Mouse (Mus musculus): ENCODE measurements around the gene Klk1b1. TPM values are rescaled to one million over a fixed set of nuclear protein-coding genes. Genes with fewer than 3 reads are reported as not detected.
"Not testable (repeated sequence)": the region's sequence is repeated elsewhere in the genome, so short reads cannot be mapped to it uniquely, and the experiment has no call there.

The Klk1b1 gene
- polyA plus RNA-seq, 1 experiment = not detected

- no peaks in the 10 kb centered on the region for H3K79me3 ChIP-seq (ENCODE audit: low read depth)
- H3K4me3 ChIP-seq (ENCODE audit: insufficient read depth, poor library complexity, severe bottlenecking) = no peak overlapping the region
- H3K36me3 ChIP-seq (ENCODE audit: control insufficient read depth, insufficient read depth) = no peaks in the 10 kb centered on the region
- TF ChIP-seq MAX (IDR thresholded peaks at IDR 0.05) (no peak), MYOD1 (IDR thresholded peaks at IDR 0.05; ENCODE audit: control insufficient read depth, insufficient read length, low read depth) (no peak), USF1 (IDR thresholded peaks at IDR 0.05; ENCODE audit: low read depth) (no peak), CTCF (IDR thresholded peaks at IDR 0.05; ENCODE audit: control insufficient read depth, insufficient read depth, insufficient read length) (no peak), FOSL1 (IDR thresholded peaks at IDR 0.05; ENCODE audit: insufficient read depth, low read length, poor library complexity, severe bottlenecking) (no peak), MYOG (IDR thresholded peaks at IDR 0.05; ENCODE audit: control insufficient read depth, extremely low read depth, insufficient read length) (no peak), CEBPB (IDR thresholded peaks at IDR 0.05; ENCODE audit: low read depth) (no peak)
- H3K79me2 ChIP-seq (ENCODE audit: control insufficient read depth, insufficient read depth) = no peaks in the 10 kb centered on the region
- H3K27me3 ChIP-seq (ENCODE audit: control insufficient read depth, insufficient read depth, insufficient read length) = no peaks in the 10 kb centered on the region
- no peak overlapping the region for H3ac ChIP-seq (ENCODE audit: control insufficient read depth, insufficient read length, low read depth)
These were observed 30.0 kb upstream of the Klk1b1 start for GRCm38 (mm10) chr7:43936551-43936950.

GRCm38 (mm10) chr7:43942293-43942692 is 24.3 kb upstream of the Klk1b1 start:
- H3K4me3 ChIP-seq (ENCODE audit: insufficient read depth, poor library complexity, severe bottlenecking); H3K79me3 ChIP-seq (ENCODE audit: low read depth); H3K27me3 ChIP-seq (ENCODE audit: control insufficient read depth, insufficient read depth, insufficient read length); H3K79me2 ChIP-seq (ENCODE audit: control insufficient read depth, insufficient read depth); H3K36me3 ChIP-seq (ENCODE audit: control insufficient read depth, insufficient read depth); H3ac ChIP-seq (ENCODE audit: control insufficient read depth, insufficient read length, low read depth): not testable (repeated sequence)

DNA sequence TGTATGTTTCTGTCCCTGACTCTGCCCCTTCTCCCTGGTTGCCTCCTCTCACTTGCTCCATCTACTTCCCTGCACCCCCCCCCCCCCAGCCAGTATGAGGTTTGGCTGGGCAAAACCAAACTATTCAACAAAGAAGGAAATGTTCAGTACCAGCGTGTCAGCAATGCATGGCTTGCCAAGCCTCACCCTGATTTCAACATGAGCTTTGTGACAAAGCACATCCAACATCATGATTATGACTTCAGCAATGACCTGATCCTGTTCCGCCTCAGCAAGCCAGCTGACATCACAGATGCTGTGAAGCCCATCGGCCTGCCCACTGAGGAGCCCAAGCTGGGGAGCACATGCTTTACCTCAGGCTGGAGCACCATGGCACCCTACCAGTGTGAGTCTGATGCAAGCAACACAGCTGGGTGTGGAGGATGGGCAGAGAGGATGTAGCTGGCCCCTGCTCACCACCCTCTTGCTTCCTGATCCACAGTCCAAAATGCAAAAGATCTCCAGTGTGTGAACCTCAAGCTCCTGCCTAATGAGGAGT is 21.8 kb upstream of the Klk1b1 start:
- Histone ChIP-seq H3K27me3 (ENCODE audit: control insufficient read depth, insufficient read depth, insufficient read length) (no peaks in the 10 kb centered on the region), H3K36me3 (ENCODE audit: control insufficient read depth, insufficient read depth) (no peaks in the 10 kb centered on the region), H3K4me3 (ENCODE audit: insufficient read depth, poor library complexity, severe bottlenecking) (no peak overlapping the region), H3K79me3 (ENCODE audit: low read depth) (no peaks in the 10 kb centered on the region), H3ac (ENCODE audit: control insufficient read depth, insufficient read length, low read depth) (no peak overlapping the region), H3K79me2 (ENCODE audit: control insufficient read depth, insufficient read depth) (no peaks in the 10 kb centered on the region)
- TF ChIP-seq CTCF (IDR thresholded peaks at IDR 0.05; ENCODE audit: control insufficient read depth, insufficient read depth, insufficient read length) = no peak
- no peak for TF ChIP-seq CEBPB (IDR thresholded peaks at IDR 0.05; ENCODE audit: low read depth)
- no peak for TF ChIP-seq MYOG (IDR thresholded peaks at IDR 0.05; ENCODE audit: control insufficient read depth, extremely low read depth, insufficient read length)
- TF ChIP-seq USF1 (IDR thresholded peaks at IDR 0.05; ENCODE audit: low read depth) = no peak
- no peak for TF ChIP-seq MAX (IDR thresholded peaks at IDR 0.05)
- no peak for TF ChIP-seq MYOD1 (IDR thresholded peaks at IDR 0.05; ENCODE audit: control insufficient read depth, insufficient read length, low read depth)
- TF ChIP-seq FOSL1 (IDR thresholded peaks at IDR 0.05; ENCODE audit: insufficient read depth, low read length, poor library complexity, severe bottlenecking) = no peak

DNA sequence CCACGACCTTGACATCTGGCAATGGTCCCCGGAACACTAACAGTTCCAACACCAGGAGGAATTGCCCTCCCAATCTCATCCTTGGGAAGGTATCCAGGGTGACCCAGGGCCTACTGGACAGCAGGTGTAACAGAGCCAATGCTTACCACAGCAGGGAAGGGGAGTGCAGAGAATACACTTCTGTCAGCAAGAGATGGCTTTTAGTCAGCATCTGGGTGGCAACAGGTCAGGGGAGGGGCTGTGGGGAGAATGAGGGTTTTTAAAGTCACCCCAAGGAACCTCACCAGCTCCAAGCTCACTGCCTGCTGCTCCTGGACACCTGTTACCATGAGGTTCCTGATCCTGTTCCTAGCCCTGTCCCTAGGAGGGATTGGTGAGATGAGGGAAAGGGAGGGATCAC is 16.2 kb upstream of the Klk1b1 start, which contains the start of gene Klk1b8:
Gene Klk1b8 (plus strand): TSS at position 301 of the 400 bp plus-strand sequence.
- H3ac ChIP-seq (ENCODE audit: control insufficient read depth, insufficient read length, low read depth) = no peak within 1 kb of the TSS

GRCm38 (mm10) chr7:43952703-43953102 is 13.8 kb upstream of the Klk1b1 start:
- Histone ChIP-seq H3K36me3 (ENCODE audit: control insufficient read depth, insufficient read depth) (no peaks in the 10 kb centered on the region), H3K27me3 (ENCODE audit: control insufficient read depth, insufficient read depth, insufficient read length) (no peaks in the 10 kb centered on the region), H3K79me3 (ENCODE audit: low read depth) (no peaks in the 10 kb centered on the region), H3K79me2 (ENCODE audit: control insufficient read depth, insufficient read depth) (no peaks in the 10 kb centered on the region), H3K4me3 (ENCODE audit: insufficient read depth, poor library complexity, severe bottlenecking) (no peak overlapping the region), H3ac (ENCODE audit: control insufficient read depth, insufficient read length, low read depth) (no peak overlapping the region)
- TF ChIP-seq MYOD1 (IDR thresholded peaks at IDR 0.05; ENCODE audit: control insufficient read depth, insufficient read length, low read depth) (no peak), MAX (IDR thresholded peaks at IDR 0.05) (no peak), CTCF (IDR thresholded peaks at IDR 0.05; ENCODE audit: control insufficient read depth, insufficient read depth, insufficient read length) (no peak), FOSL1 (IDR thresholded peaks at IDR 0.05; ENCODE audit: insufficient read depth, low read length, poor library complexity, severe bottlenecking) (no peak), USF1 (IDR thresholded peaks at IDR 0.05; ENCODE audit: low read depth) (no peak), CEBPB (IDR thresholded peaks at IDR 0.05; ENCODE audit: low read depth) (no peak), MYOG (IDR thresholded peaks at IDR 0.05; ENCODE audit: control insufficient read depth, extremely low read depth, insufficient read length) (no peak)

More for the DNA sequence above, 16.2 kb upstream of the Klk1b1 start, which contains the start of gene Klk1b8:
- Histone ChIP-seq H3K79me2 (ENCODE audit: control insufficient read depth, insufficient read depth) (no peaks in the 10 kb centered on the region), H3K79me3 (ENCODE audit: low read depth) (no peaks in the 10 kb centered on the region), H3K36me3 (ENCODE audit: control insufficient read depth, insufficient read depth) (no peaks in the 10 kb centered on the region), H3K4me3 (ENCODE audit: insufficient read depth, poor library complexity, severe bottlenecking) (no peak within 1 kb of the TSS), H3K27me3 (ENCODE audit: control insufficient read depth, insufficient read depth, insufficient read length) (no peaks in the 10 kb centered on the region)
- TF ChIP-seq MYOD1 (IDR thresholded peaks at IDR 0.05; ENCODE audit: control insufficient read depth, insufficient read length, low read depth) = no peak
- no peak for TF ChIP-seq USF1 (IDR thresholded peaks at IDR 0.05; ENCODE audit: low read depth)
- no peak for TF ChIP-seq CEBPB (IDR thresholded peaks at IDR 0.05; ENCODE audit: low read depth)
- no peak for TF ChIP-seq MAX (IDR thresholded peaks at IDR 0.05)
- TF ChIP-seq MYOG (IDR thresholded peaks at IDR 0.05; ENCODE audit: control insufficient read depth, extremely low read depth, insufficient read length) = no peak
- no peak for TF ChIP-seq CTCF (IDR thresholded peaks at IDR 0.05; ENCODE audit: control insufficient read depth, insufficient read depth, insufficient read length)
- no peak for TF ChIP-seq FOSL1 (IDR thresholded peaks at IDR 0.05; ENCODE audit: insufficient read depth, low read length, poor library complexity, severe bottlenecking)

- H3K27me3 ChIP-seq (ENCODE audit: control insufficient read depth, insufficient read depth, insufficient read length) = no peaks in the 10 kb centered on the region
- H3K79me2 ChIP-seq (ENCODE audit: control insufficient read depth, insufficient read depth) = no peaks in the 10 kb centered on the region
- TF ChIP-seq CEBPB (IDR thresholded peaks at IDR 0.05; ENCODE audit: low read depth) = no peak
- no peak for TF ChIP-seq MAX (IDR thresholded peaks at IDR 0.05)
- no peak for TF ChIP-seq FOSL1 (IDR thresholded peaks at IDR 0.05; ENCODE audit: insufficient read depth, low read length, poor library complexity, severe bottlenecking)
- TF ChIP-seq USF1 (IDR thresholded peaks at IDR 0.05; ENCODE audit: low read depth) = no peak
- TF ChIP-seq CTCF (IDR thresholded peaks at IDR 0.05; ENCODE audit: control insufficient read depth, insufficient read depth, insufficient read length) = no peak
- no peak for TF ChIP-seq MYOD1 (IDR thresholded peaks at IDR 0.05; ENCODE audit: control insufficient read depth, insufficient read length, low read depth)
- TF ChIP-seq MYOG (IDR thresholded peaks at IDR 0.05; ENCODE audit: control insufficient read depth, extremely low read depth, insufficient read length) = no peak
- no peaks in the 10 kb centered on the region for H3K79me3 ChIP-seq (ENCODE audit: low read depth)
- H3K36me3 ChIP-seq (ENCODE audit: control insufficient read depth, insufficient read depth) = no peaks in the 10 kb centered on the region
- no peak overlapping the region for H3ac ChIP-seq (ENCODE audit: control insufficient read depth, insufficient read length, low read depth)
- no peak overlapping the region for H3K4me3 ChIP-seq (ENCODE audit: insufficient read depth, poor library complexity, severe bottlenecking)
These were observed 507 bp downstream of the Klk1b1 start for GRCm38 (mm10) chr7:43967058-43967457.

Measured in C2C12 (cell line).